Mouse (Mus musculus) hindbrain, embryonic 11.5 days (tissue): Measurements from ENCODE around the gene Cend1. TPM values are rescaled to one million over a fixed set of nuclear protein-coding genes. Genes with fewer than 3 reads are reported as not detected.
A peak's percentile ranks its signal among the peaks of the same experiment; 100 is the strongest.

Source experiments
- ATAC-seq: fragments of 200-750 bp; cut with Nextera tagmentation; 2 replicates; pipeline ENCODE4 v1.8.0; 2017; ENCODE audit warnings: mild to moderate bottlenecking, moderate TSS enrichment, moderate library complexity; ENCODE audit not compliant: low FRiP score
- DNase-seq: peaks from one replicate; pipeline ENCODE4 v3.0.0-alpha.2; 2015; ENCODE audit warnings: low spot score
- H3K27ac ChIP-seq: fragments of 300-500 bp; sonication (generic); 2 replicates; pipeline ENCODE4 v1.5.1; 2014; ENCODE audit warnings: mild to moderate bottlenecking, low read depth, low read length
- H3K27me3 ChIP-seq: fragments of 300-500 bp; sonication (generic); 2 replicates; pipeline ENCODE4 v1.6.1; 2014; ENCODE audit warnings: mild to moderate bottlenecking, low read length, moderate library complexity, mixed read lengths; ENCODE audit not compliant: control insufficient read depth, insufficient read depth
- H3K36me3 ChIP-seq: fragments of 300-500 bp; sonication (generic); 2 replicates; pipeline ENCODE4 v1.6.1; 2014; ENCODE audit warnings: mild to moderate bottlenecking, low read length, moderate library complexity, mixed read lengths; ENCODE audit not compliant: control insufficient read depth, insufficient read depth
- H3K4me1 ChIP-seq: fragments of 300-500 bp; sonication (generic); replicated peaks from 2 replicates; pipeline ENCODE4 v1.6.1; 2014; ENCODE audit warnings: low read length, mixed read lengths; ENCODE audit not compliant: control insufficient read depth, insufficient read depth
- H3K4me2 ChIP-seq: fragments of 300-500 bp; sonication (generic); replicated peaks from 2 replicates; pipeline ENCODE4 v1.6.1; 2014; ENCODE audit warnings: mild to moderate bottlenecking, low read depth, low read length
- H3K4me3 ChIP-seq: fragments of 300-500 bp; sonication (generic); 2 replicates; pipeline ENCODE4 v1.5.1; 2014; ENCODE audit warnings: low read depth, low read length
- H3K9ac ChIP-seq: fragments of 300-500 bp; sonication (generic); 2 replicates; pipeline ENCODE4 v1.6.1; 2014; ENCODE audit warnings: low read depth, low read length
- H3K9me3 ChIP-seq: fragments of 300-500 bp; sonication (generic); 2 replicates; pipeline ENCODE4 v1.6.1; 2016; ENCODE audit warnings: low read length; ENCODE audit not compliant: control insufficient read depth
- WGBS: fragments of 180-500 bp; shearing (Covaris S2); extraction: QIAGEN DNeasy Blood & Tissue Kit; methylation state at CpG from one replicate; pipeline ENCODE4 v1.1.7; 2014; 5-methylcytosine and 5-hydroxymethylcytosine counted together
- polyA plus RNA-seq: library from polyadenylated mRNA; unstranded; fragments of >200 nt; fragmentation: Nextera tagmentation; extraction: Ambion mirVana; gene quantifications from 2 replicates; pipeline ENCODE4 v1.2.1, GENCODE M21; 2014

Gene Cend1
- polyA plus RNA-seq, 1 experiment from 2014 or later, result 7.2 TPM

GRCm38 (mm10) chr7:141472763-141473162, 43.5 kb upstream of the Cend1 start:
- ATAC-seq (no peak), DNase-seq (no peak)
- Histone ChIP-seq H3K4me3 (no peak overlapping the region), H3K9me3 (no peaks in the 10 kb centered on the region), H3K27me3 (peaks cover 11% of the 10 kb centered on the region), H3K4me2 (no peak overlapping the region), H3K9ac (no peak overlapping the region), H3K36me3 (peaks cover 7% of the 10 kb centered on the region; the same call in 1 of the 2 replicates), H3K4me1 (peaks cover 14% of the 10 kb centered on the region), H3K27ac (no peak overlapping the region)
- 90% methylated on average over 6 of the region's 6 CpGs for WGBS

DNA sequence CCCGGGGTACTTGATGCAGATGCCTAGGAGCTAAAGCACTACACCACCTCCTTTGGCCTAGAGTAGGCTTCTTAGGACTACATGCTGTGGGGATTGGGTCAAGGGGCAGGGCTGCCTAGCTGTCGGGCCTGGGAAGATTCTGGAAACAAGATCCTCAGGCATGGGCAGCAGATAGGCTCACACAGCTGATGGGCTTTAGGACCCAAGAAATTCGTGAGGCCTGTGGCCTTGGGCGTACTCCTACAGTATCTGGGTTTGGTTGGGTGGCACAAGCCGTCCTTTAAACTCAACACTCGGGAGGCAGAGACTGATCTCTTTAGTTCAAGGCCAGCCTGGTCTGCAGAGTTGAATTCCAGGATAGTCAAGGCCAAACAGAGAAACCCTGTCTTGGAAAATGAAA, 42.9 kb upstream of the Cend1 start:
- no peak overlapping the region for H3K4me3 ChIP-seq
- 80% methylated on average over 6 of the region's 6 CpGs for WGBS
- H3K27ac ChIP-seq, result no peak overlapping the region
- no peaks in the 10 kb centered on the region for H3K9me3 ChIP-seq
- DNase-seq (no peak), ATAC-seq (no peak)
- H3K27me3 ChIP-seq, result peaks cover 11% of the 10 kb centered on the region
- no peak overlapping the region for H3K4me2 ChIP-seq
- peaks cover 14% of the 10 kb centered on the region for H3K4me1 ChIP-seq
- H3K36me3 ChIP-seq, result peaks cover 7% of the 10 kb centered on the region; the same call in 1 of the 2 replicates
- no peak overlapping the region for H3K9ac ChIP-seq

DNA sequence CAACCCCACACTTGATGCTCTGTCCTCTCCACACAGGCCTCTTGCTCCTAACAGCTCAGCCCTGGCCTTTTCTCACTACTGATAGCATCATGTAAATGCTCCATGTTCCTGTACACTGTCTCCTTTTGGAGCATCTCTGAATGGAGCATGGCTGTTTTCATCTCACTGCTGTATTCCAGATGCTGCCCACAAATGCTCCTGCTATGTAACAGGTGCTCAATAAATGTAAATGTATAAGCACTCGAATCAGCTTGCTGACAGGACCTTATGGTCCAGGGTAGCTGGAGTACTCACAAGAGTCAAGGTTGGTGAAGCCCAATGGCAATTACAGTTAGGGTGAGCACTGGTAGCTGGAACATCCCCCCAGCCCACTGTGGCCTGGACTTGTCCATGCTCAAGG, 41.9 kb upstream of the Cend1 start:
- Histone ChIP-seq H3K27me3 (peaks cover 13% of the 10 kb centered on the region), H3K27ac (no peak overlapping the region), H3K9me3 (no peaks in the 10 kb centered on the region), H3K4me2 (no peak overlapping the region), H3K4me3 (no peak overlapping the region), H3K36me3 (peaks cover 7% of the 10 kb centered on the region; the same call in 1 of the 2 replicates), H3K9ac (no peak overlapping the region), H3K4me1 (peaks cover 14% of the 10 kb centered on the region)
- ATAC-seq (no peak), DNase-seq (no peak)
- WGBS, result 93% methylated on average over 1 of the region's 1 CpGs

DNA sequence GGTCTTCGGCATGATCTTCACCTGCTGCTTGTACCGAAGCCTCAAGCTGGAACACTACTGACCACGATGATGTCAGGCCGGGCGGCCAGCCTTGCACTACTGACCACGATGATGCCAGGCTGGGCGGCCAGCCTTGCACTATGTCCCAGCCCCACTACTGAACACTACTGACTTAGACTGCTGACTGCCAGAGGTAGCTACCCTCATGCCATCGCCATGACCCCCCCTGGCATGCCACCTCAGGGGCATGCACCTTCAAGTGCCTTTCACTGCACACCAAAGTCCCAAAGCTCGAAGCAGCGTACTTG, 41.3 kb upstream of the Cend1 start:
- ATAC-seq (no peak), DNase-seq (no peak)
- Histone ChIP-seq H3K27ac (no peak overlapping the region), H3K4me3 (no peak overlapping the region), H3K36me3 (peaks cover 7% of the 10 kb centered on the region; the same call in 1 of the 2 replicates), H3K27me3 (peaks cover 14% of the 10 kb centered on the region), H3K4me1 (peaks cover 14% of the 10 kb centered on the region), H3K9ac (no peak overlapping the region), H3K4me2 (no peak overlapping the region), H3K9me3 (no peaks in the 10 kb centered on the region)
- WGBS, result 95% methylated on average over 10 of the region's 10 CpGs

DNA sequence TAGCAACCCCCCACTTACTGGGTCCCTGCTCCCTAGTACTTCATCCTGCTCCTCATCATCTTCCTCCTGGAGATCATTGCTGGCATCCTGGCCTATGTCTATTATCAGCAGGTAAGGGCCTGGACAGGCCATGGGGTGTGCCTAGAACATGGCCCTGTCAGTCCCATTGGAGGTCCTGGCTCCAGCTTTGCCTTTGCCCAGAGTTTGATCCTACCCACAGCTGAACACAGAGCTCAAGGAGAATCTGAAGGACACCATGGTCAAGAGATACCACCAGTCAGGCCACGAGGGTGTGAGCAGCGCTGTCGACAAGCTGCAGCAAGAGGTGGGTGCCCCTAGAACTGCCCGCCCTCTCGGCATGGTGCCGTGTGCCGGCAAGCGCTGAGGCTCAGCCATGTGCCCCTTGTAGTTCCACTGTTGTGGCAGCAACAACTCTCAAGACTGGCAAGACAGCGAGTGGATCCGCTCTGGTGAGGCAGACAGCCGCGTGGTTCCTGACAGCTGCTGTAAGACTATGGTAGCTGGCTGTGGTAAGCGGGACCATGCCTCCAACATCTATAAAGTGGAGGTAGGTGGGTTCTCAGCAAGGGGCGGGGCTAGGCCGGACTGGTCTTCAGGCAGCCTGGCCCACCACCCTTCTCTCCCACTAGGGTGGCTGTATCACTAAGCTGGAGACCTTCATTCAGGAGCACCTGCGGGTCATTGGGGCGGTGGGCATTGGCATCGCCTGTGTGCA, 40.8 kb upstream of the Cend1 start:
- ATAC-seq, result no peak
- no peak overlapping the region for H3K4me3 ChIP-seq
- peak overlapping the region; percentile 66; the same call in 1 of the 2 replicates for H3K4me2 ChIP-seq
- 0 out of 2 replicates have a peak overlapping the region, but pooled peaks have one; percentile 59 for H3K9ac ChIP-seq
- peaks cover 7% of the 10 kb centered on the region; the same call in 1 of the 2 replicates for H3K36me3 ChIP-seq
- H3K9me3 ChIP-seq, result no peaks in the 10 kb centered on the region
- H3K27me3 ChIP-seq, result peaks cover 19% of the 10 kb centered on the region
- no peak overlapping the region for H3K27ac ChIP-seq
- no peak for DNase-seq
- 90% methylated on average over 18 of the region's 18 CpGs for WGBS
- peaks cover 14% of the 10 kb centered on the region for H3K4me1 ChIP-seq

GRCm38 (mm10) chr7:141469352-141469751, 40.1 kb upstream of the Cend1 start:
- H3K4me1 ChIP-seq, result peaks cover 14% of the 10 kb centered on the region
- no peak for DNase-seq
- H3K27ac ChIP-seq, result peak overlapping the region; percentile 89
- 71% methylated on average over 6 of the region's 6 CpGs for WGBS
- H3K9ac ChIP-seq, result peak overlapping the region; percentile 59
- H3K4me2 ChIP-seq, result peak overlapping the region; percentile 66
- peaks cover 7% of the 10 kb centered on the region; the same call in 1 of the 2 replicates for H3K36me3 ChIP-seq
- H3K9me3 ChIP-seq, result no peaks in the 10 kb centered on the region
- peak overlapping the region; percentile 51 for H3K4me3 ChIP-seq
- peaks cover 25% of the 10 kb centered on the region for H3K27me3 ChIP-seq
- no peak for ATAC-seq

- H3K4me3 ChIP-seq, result peak overlapping the region; percentile 51
- H3K27me3 ChIP-seq, result peaks cover 32% of the 10 kb centered on the region
- H3K4me1 ChIP-seq, result peaks cover 9% of the 10 kb centered on the region
- H3K9ac ChIP-seq, result peak overlapping the region; percentile 59
- WGBS, result 30% methylated on average over 8 of the region's 8 CpGs
- no peaks in the 10 kb centered on the region for H3K9me3 ChIP-seq
- H3K27ac ChIP-seq, result peak overlapping the region; percentile 89
- peak; percentile 82 for ATAC-seq
- peaks cover 7% of the 10 kb centered on the region; the same call in 1 of the 2 replicates for H3K36me3 ChIP-seq
- H3K4me2 ChIP-seq, result peak overlapping the region; percentile 66
- peak; percentile 79 for DNase-seq
Observed at GRCm38 (mm10) chr7:141468522-141469211, 39.4 kb upstream of the Cend1 start.

DNA sequence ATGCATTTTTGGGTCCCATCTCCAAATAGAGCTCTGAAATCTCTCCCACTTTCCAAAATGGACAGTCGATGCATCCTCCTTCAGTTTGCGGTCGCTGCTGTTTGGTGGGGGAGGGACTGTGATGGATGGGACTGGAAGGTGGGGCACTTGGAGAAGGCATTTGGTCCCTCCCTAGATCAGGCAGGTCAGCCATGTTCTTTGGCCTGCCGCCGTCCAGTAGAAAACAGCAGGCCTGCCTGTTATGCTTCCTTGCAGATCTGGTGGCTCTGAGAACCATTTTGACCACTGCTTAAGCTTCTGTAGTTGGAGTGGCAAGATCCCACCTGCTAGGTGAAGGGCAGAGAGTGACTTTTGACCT, 38.9 kb upstream of the Cend1 start:
- Histone ChIP-seq H3K4me2 (peak overlapping the region; percentile 66), H3K27ac (peak overlapping the region; percentile 89), H3K36me3 (peaks cover 7% of the 10 kb centered on the region; the same call in 1 of the 2 replicates), H3K9ac (peak overlapping the region; percentile 59), H3K4me1 (peaks cover 9% of the 10 kb centered on the region), H3K27me3 (peaks cover 37% of the 10 kb centered on the region), H3K9me3 (no peaks in the 10 kb centered on the region), H3K4me3 (peak overlapping the region; percentile 51)
- ATAC-seq (peak; percentile 38; the same call in 1 of the 2 replicates), DNase-seq (no peak)
- 17% methylated on average over 5 of the region's 5 CpGs for WGBS
